Mouse (Mus musculus) megakaryocyte-erythroid progenitor cell, adult 5-6 weeks (primary cell): ENCODE measurements at regions not wholly inside any gene's neighbourhood (a gene's known extent, or its start where the extent isn't known, plus 50 kb on each side); places are given as distances from the start of the nearest gene placed in this dataset.

ENCODE experiments used
- ATAC-seq: replicated peaks from 2 replicates; pipeline ENCODE4 v1.8.0; 2016; ENCODE audit warnings: mild to moderate bottlenecking, inconsistent platforms; ENCODE audit not compliant: severe bottlenecking, poor library complexity, low FRiP score, low TSS enrichment

- no peak for ATAC-seq
Measured at GRCm38 (mm10) chr13:44540401-44540800, 188.9 kb upstream of the Jarid2 start.

- ATAC-seq: peak; percentile 47; the same call in 1 of the 2 replicates
Measured at GRCm38 (mm10) chr13:44541243-44541653, 188.0 kb upstream of the Jarid2 start.

GRCm38 (mm10) chr13:44544786-44545185 lies 184.5 kb upstream of the Jarid2 start:
- no peak for ATAC-seq

- no peak for ATAC-seq
Measured at GRCm38 (mm10) chr13:44546289-44546688, 183.0 kb upstream of the Jarid2 start.

- peak; percentile 87 for ATAC-seq
Measured at GRCm38 (mm10) chr13:44548880-44549279, 180.4 kb upstream of the Jarid2 start.

- ATAC-seq: no peak
Measured at GRCm38 (mm10) chr13:44553363-44553762, 175.9 kb upstream of the Jarid2 start.

GRCm38 (mm10) chr13:44554686-44555463 lies 174.4 kb upstream of the Jarid2 start:
- no peak for ATAC-seq

GRCm38 (mm10) chr13:44555979-44556378 lies 173.3 kb upstream of the Jarid2 start:
- no peak for ATAC-seq

- no peak for ATAC-seq
Measured at GRCm38 (mm10) chr13:44558051-44558450, 171.2 kb upstream of the Jarid2 start.

GRCm38 (mm10) chr13:44558491-44559177 lies 170.6 kb upstream of the Jarid2 start:
- ATAC-seq: no peak

- ATAC-seq: no peak
Measured at GRCm38 (mm10) chr13:44559178-44559565, 170.1 kb upstream of the Jarid2 start.

- no peak for ATAC-seq
Measured at GRCm38 (mm10) chr13:44559706-44560105, 169.6 kb upstream of the Jarid2 start.

GRCm38 (mm10) chr13:44564705-44565104 lies 164.6 kb upstream of the Jarid2 start:
- no peak for ATAC-seq

- no peak for ATAC-seq
Measured at GRCm38 (mm10) chr13:44567696-44568095, 161.6 kb upstream of the Jarid2 start.

GRCm38 (mm10) chr13:44569241-44569778 lies 160.0 kb upstream of the Jarid2 start:
- no peak for ATAC-seq

GRCm38 (mm10) chr13:44573463-44573862 lies 155.8 kb upstream of the Jarid2 start:
- no peak for ATAC-seq

- no peak for ATAC-seq
Measured at GRCm38 (mm10) chr13:44579215-44579614, 150.1 kb upstream of the Jarid2 start.

- ATAC-seq: no peak
Measured at GRCm38 (mm10) chr13:44580156-44580736, 149.0 kb upstream of the Jarid2 start.

- no peak for ATAC-seq
Measured at GRCm38 (mm10) chr13:44580767-44581166, 148.5 kb upstream of the Jarid2 start.
